Mouse (Mus musculus) thymus, adult 2 months (tissue): ENCODE data around the gene Bend6.

Experiments used
- CTCF ChIP-seq: fragments of 200-500 bp; IDR thresholded peaks from 2 replicates; pipeline ENCODE4 v1.5.1; 2012; ENCODE audit warnings: mild to moderate bottlenecking, control low read depth, low read length, moderate library complexity, borderline replicate concordance; ENCODE audit not compliant: control insufficient read depth, poor library complexity, insufficient read depth; ENCODE audit errors: extremely low read depth
- POLR2A ChIP-seq: fragments of 200-500 bp; IDR thresholded peaks from 2 replicates; pipeline ENCODE4 v1.6.1; 2012; ENCODE audit warnings: mild to moderate bottlenecking, low read length, control low read depth, moderate library complexity; ENCODE audit not compliant: control insufficient read depth, poor library complexity, insufficient read depth; ENCODE audit errors: extremely low read depth

DNA sequence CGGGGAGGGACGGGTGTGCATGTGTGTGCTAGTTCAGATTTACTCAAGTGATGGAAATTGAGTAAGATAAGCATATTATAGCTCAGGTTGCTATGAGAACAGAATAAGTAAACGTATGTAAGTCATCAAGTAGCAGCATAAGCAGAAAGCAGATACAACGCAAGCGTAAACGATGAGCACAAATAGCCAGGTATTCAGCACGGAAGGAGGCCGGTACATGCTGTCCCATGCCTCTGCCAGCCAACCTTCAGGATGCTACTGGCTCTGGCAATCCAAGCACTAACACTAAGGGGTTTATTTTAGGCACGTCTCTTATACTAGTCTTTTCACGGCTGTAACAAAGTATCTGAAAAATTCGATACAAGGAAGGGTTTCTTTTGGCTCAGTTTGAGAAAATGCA, 10.2 kb downstream of the Bend6 start:
- TF ChIP-seq CTCF (no peak), POLR2A (no peak)
